Mouse (Mus musculus) lung, embryonic 16.5 days (tissue): ENCODE measurements around the gene Acap2. TPM values are rescaled to one million over a fixed set of nuclear protein-coding genes. Genes with fewer than 3 reads are reported as not detected.

ENCODE experiments used
- ATAC-seq: fragments of 200-750 bp; cut with Nextera tagmentation; 2 replicates; pipeline ENCODE4 v1.8.0; 2017; ENCODE audit warnings: low read depth, mild to moderate bottlenecking, moderate library complexity
- H3K27ac ChIP-seq: fragments of 300-500 bp; sonication (generic); 2 replicates; pipeline ENCODE4 v1.5.1; 2014; ENCODE audit warnings: mild to moderate bottlenecking, control low read depth, low read length
- H3K27me3 ChIP-seq: fragments of 300-500 bp; sonication (generic); 2 replicates; pipeline ENCODE4 v1.6.1; 2014; ENCODE audit warnings: low read depth, low read length, mixed read lengths; ENCODE audit not compliant: control insufficient read depth, insufficient read depth
- H3K36me3 ChIP-seq: fragments of 300-500 bp; sonication (generic); 2 replicates; pipeline ENCODE4 v1.6.1; 2014; ENCODE audit warnings: low read length; ENCODE audit not compliant: control insufficient read depth, insufficient read depth
- H3K4me1 ChIP-seq: fragments of 300-500 bp; sonication (generic); replicated peaks from 2 replicates; pipeline ENCODE4 v1.6.1; 2014; ENCODE audit warnings: low read length, mixed read lengths; ENCODE audit not compliant: control insufficient read depth, insufficient read depth
- H3K4me2 ChIP-seq: fragments of 300-500 bp; sonication (generic); 2 replicates; pipeline ENCODE4 v1.6.1; 2014; ENCODE audit warnings: low read depth, low read length, control low read depth
- H3K4me3 ChIP-seq: fragments of 300-500 bp; sonication (generic); 2 replicates; pipeline ENCODE4 v1.5.1; 2014; ENCODE audit warnings: mild to moderate bottlenecking, low read length, control low read depth
- H3K9ac ChIP-seq: fragments of 300-500 bp; sonication (generic); 2 replicates; pipeline ENCODE4 v1.6.1; 2014; ENCODE audit warnings: low read length, control low read depth
- H3K9me3 ChIP-seq: fragments of 300-500 bp; sonication (generic); 2 replicates; pipeline ENCODE4 v1.6.1; 2016; ENCODE audit warnings: low read length; ENCODE audit not compliant: control insufficient read depth
- WGBS: fragments of 180-500 bp; shearing (Covaris S2); extraction: QIAGEN DNeasy Blood & Tissue Kit; methylation state at CpG from one replicate; pipeline ENCODE4 v1.1.7; 2014; 5-methylcytosine and 5-hydroxymethylcytosine counted together
- polyA plus RNA-seq: library from polyadenylated mRNA; unstranded; fragments of >200 nt; fragmentation: Nextera tagmentation; extraction: Ambion mirVana; gene quantifications from 2 replicates; pipeline ENCODE4 v1.2.1, GENCODE M21; 2015

Acap2 gene
- polyA plus RNA-seq, 1 experiment from 2014 or later, result 27.3 TPM

DNA sequence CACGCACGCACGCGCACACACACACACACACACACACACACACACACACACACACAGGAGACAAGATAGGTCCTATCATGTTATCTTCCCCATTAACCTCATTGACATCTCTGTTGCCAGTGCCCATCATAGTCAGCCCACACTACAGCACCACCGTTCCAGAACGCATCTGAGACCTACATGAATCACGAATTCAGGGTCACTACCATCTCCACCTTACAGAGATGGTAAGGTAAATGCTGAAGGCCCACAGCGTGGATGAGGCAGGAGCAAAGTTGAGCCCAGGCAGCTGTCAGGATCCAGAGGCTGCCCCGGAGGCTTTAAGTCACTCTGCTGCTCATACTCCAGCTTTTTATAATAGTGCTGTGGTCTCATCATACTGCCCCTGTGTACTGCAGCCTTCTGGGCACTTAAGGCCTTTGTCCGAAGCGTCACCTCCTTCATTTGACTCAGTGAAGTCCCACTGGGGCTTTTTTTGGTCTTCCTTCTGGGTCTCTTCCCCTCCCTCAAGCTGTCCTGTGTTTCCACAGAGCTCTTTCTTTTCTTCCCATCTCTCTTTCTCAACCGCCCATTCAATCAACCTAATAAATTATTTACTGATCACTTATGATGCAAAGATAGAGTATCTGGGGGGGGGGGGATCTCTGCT is 33.9 kb upstream of the Acap2 start:
- no peak overlapping the region for H3K4me2 ChIP-seq
- no peaks in the 10 kb centered on the region for H3K9me3 ChIP-seq
- no peak overlapping the region for H3K9ac ChIP-seq
- H3K4me3 ChIP-seq, result no peak overlapping the region
- H3K27ac ChIP-seq, result no peak overlapping the region
- H3K36me3 ChIP-seq, result no peaks in the 10 kb centered on the region
- H3K27me3 ChIP-seq, result no peaks in the 10 kb centered on the region
- whole genome bisulfite sequencing, result 81% methylated on average over 12 of the region's 12 CpGs
- peaks cover 11% of the 10 kb centered on the region for H3K4me1 ChIP-seq
- no peak for ATAC-seq

- ATAC-seq, result no peak
- Histone ChIP-seq H3K4me3 (no peak overlapping the region), H3K36me3 (no peaks in the 10 kb centered on the region), H3K4me1 (peaks cover 11% of the 10 kb centered on the region), H3K4me2 (peak overlapping the region; percentile 51; the same call in 1 of the 2 replicates), H3K27me3 (no peaks in the 10 kb centered on the region), H3K9ac (no peak overlapping the region), H3K9me3 (no peaks in the 10 kb centered on the region), H3K27ac (no peak overlapping the region)
- 63% methylated on average over 3 of the region's 3 CpGs for WGBS
Measured at GRCm38 (mm10) chr16:31234356-31234755, 33.3 kb upstream of the Acap2 start.

GRCm38 (mm10) chr16:31233541-31234339 is 32.7 kb upstream of the Acap2 start:
- Histone ChIP-seq H3K4me2 (peak overlapping the region; percentile 51), H3K27ac (no peak overlapping the region), H3K9me3 (no peaks in the 10 kb centered on the region), H3K4me1 (peaks cover 11% of the 10 kb centered on the region), H3K4me3 (peak overlapping the region; percentile 19), H3K36me3 (no peaks in the 10 kb centered on the region), H3K27me3 (no peaks in the 10 kb centered on the region), H3K9ac (peak overlapping the region; percentile 45; the same call in 1 of the 2 replicates)
- 9% methylated on average over 20 of the region's 20 CpGs for WGBS
- peak; percentile 28; the same call in 1 of the 2 replicates for ATAC-seq

DNA sequence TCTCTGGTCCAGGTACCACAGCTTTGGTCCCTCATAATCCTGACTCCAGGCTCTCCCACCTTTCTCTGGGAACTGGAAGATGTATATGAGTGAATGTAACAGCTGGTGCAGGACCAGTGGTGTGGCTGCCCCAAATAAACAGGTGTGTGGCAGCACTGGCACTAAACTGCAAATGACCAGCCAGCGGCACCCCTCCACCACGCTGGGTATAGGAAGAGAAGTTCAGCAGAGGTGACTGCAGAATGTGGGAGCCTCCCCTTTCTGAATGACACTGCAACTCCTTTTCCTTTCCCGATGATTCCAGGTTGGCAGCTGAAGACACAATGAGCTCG is 32.1 kb upstream of the Acap2 start:
- Histone ChIP-seq H3K27me3 (no peaks in the 10 kb centered on the region), H3K36me3 (no peaks in the 10 kb centered on the region), H3K4me2 (peak overlapping the region; percentile 51), H3K4me3 (peak overlapping the region; percentile 19), H3K4me1 (peaks cover 11% of the 10 kb centered on the region), H3K27ac (no peak overlapping the region), H3K9ac (no peak overlapping the region), H3K9me3 (no peaks in the 10 kb centered on the region)
- ATAC-seq, result 0 out of 2 replicates have a peak, but pooled peaks have one; percentile 10
- WGBS, result 13% methylated on average over 4 of the region's 4 CpGs

- no peak for ATAC-seq
- H3K9ac ChIP-seq, result no peak overlapping the region
- no peaks in the 10 kb centered on the region for H3K9me3 ChIP-seq
- peaks cover 11% of the 10 kb centered on the region for H3K4me1 ChIP-seq
- H3K4me2 ChIP-seq, result no peak overlapping the region
- H3K27ac ChIP-seq, result no peak overlapping the region
- H3K36me3 ChIP-seq, result no peaks in the 10 kb centered on the region
- WGBS, result 49% methylated on average over 5 of the region's 5 CpGs
- H3K27me3 ChIP-seq, result no peaks in the 10 kb centered on the region
- no peak overlapping the region for H3K4me3 ChIP-seq
Measured at GRCm38 (mm10) chr16:31232491-31233166, 31.6 kb upstream of the Acap2 start.

- no peaks in the 10 kb centered on the region for H3K27me3 ChIP-seq
- no peak overlapping the region for H3K9ac ChIP-seq
- no peak overlapping the region for H3K4me2 ChIP-seq
- H3K36me3 ChIP-seq, result no peaks in the 10 kb centered on the region
- 69% methylated on average over 5 of the region's 5 CpGs for WGBS
- H3K4me1 ChIP-seq, result peaks cover 11% of the 10 kb centered on the region
- no peak overlapping the region for H3K4me3 ChIP-seq
- ATAC-seq, result no peak
- no peaks in the 10 kb centered on the region for H3K9me3 ChIP-seq
- H3K27ac ChIP-seq, result no peak overlapping the region
Measured at GRCm38 (mm10) chr16:31231591-31231990, 30.5 kb upstream of the Acap2 start.

GRCm38 (mm10) chr16:31227746-31228145 is 26.7 kb upstream of the Acap2 start:
- no peak overlapping the region for H3K4me2 ChIP-seq
- H3K4me3 ChIP-seq, result no peak overlapping the region
- H3K27ac ChIP-seq, result no peak overlapping the region
- no peaks in the 10 kb centered on the region for H3K4me1 ChIP-seq
- H3K9me3 ChIP-seq, result no peaks in the 10 kb centered on the region
- ATAC-seq, result no peak
- 88% methylated on average over 1 of the region's 1 CpGs for WGBS
- no peak overlapping the region for H3K9ac ChIP-seq
- no peaks in the 10 kb centered on the region for H3K27me3 ChIP-seq
- H3K36me3 ChIP-seq, result no peaks in the 10 kb centered on the region

DNA sequence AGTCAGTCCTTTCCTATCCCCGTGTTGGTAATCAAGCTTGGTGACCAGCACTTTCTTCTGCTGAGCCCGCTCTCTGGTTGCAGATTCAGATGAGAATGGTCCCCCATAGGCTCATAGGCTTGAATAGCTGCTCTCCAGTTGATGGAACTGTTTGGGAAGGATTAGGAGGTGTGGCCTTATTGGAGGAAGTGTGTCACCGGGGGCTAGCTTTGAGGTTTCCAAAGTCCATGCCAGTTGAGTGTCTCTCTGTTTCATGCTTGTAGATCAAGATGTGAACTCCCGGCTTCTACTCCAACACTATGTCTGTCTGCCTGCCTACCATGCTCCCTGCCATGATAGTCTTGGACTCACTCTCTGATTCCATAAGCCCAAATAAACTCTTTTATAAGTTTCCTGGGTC is 14.2 kb upstream of the Acap2 start:
- no peaks in the 10 kb centered on the region for H3K36me3 ChIP-seq
- ATAC-seq, result no peak
- H3K4me2 ChIP-seq, result no peak overlapping the region
- no peaks in the 10 kb centered on the region for H3K4me1 ChIP-seq
- H3K9me3 ChIP-seq, result peaks cover 6% of the 10 kb centered on the region; the same call in 1 of the 2 replicates
- H3K9ac ChIP-seq, result no peak overlapping the region
- no peak overlapping the region for H3K4me3 ChIP-seq
- no peak overlapping the region for H3K27ac ChIP-seq
- WGBS, result 93% methylated on average over 4 of the region's 4 CpGs
- no peaks in the 10 kb centered on the region for H3K27me3 ChIP-seq

DNA sequence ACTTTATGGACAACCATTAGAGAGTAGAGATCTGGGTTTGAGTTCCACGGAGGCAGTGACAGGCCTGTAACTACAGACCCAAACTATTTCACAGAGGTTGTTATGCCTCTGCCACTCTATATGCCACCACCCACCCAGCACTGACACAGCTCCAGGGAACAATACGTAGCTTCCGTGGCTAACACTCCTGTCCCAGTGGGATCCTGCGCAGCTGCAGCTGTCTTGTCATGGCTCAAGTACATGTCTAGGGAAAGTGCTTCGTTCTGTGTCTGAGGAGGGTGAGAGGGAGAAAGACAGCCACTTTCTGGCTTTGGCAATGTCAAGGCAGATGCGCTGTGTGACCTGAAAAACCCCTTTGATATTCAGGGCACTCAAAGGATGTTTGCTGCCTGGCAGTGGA is 12.4 kb upstream of the Acap2 start:
- no peak overlapping the region for H3K27ac ChIP-seq
- 78% methylated on average over 6 of the region's 6 CpGs for WGBS
- H3K27me3 ChIP-seq, result no peaks in the 10 kb centered on the region

More for the DNA sequence above, 12.4 kb upstream of the Acap2 start:
- H3K4me1 ChIP-seq, result no peaks in the 10 kb centered on the region
- H3K4me2 ChIP-seq, result no peak overlapping the region
- peaks cover 6% of the 10 kb centered on the region; the same call in 1 of the 2 replicates for H3K9me3 ChIP-seq
- no peak overlapping the region for H3K9ac ChIP-seq
- H3K36me3 ChIP-seq, result no peaks in the 10 kb centered on the region
- H3K4me3 ChIP-seq, result no peak overlapping the region
- no peak for ATAC-seq
